Mouse (Mus musculus): Measurements from ENCODE around the gene Nop9. TPM values are rescaled to one million over a fixed set of nuclear protein-coding genes. Genes with fewer than 3 reads are reported as not detected.
A peak's percentile ranks its signal among the peaks of the same experiment; 100 is the strongest.

The Nop9 gene
- polyA plus RNA-seq, 1 experiment from 2014 or later, result 70.6 TPM

- H3K9me3 ChIP-seq (ENCODE audit: control insufficient read depth, low read length), result no peaks in the 10 kb centered on the region
- H3K4me2 ChIP-seq, result peak within 1 kb of the TSS; percentile 89
- H3K9ac ChIP-seq (ENCODE audit: low read depth, low read length), result peak within 1 kb of the TSS; percentile 76
- DNase-seq (ENCODE audit: low spot score) (peak; percentile 94), ATAC-seq (replicated peaks; ENCODE audit: low FRiP score) (peak; percentile 94)
- H3K27ac ChIP-seq (ENCODE audit: low read depth, low read length), result peak within 1 kb of the TSS; percentile 76
- no peaks in the 10 kb centered on the region for H3K27me3 ChIP-seq (replicated peaks; ENCODE audit: control insufficient read depth, insufficient read depth, low read length)
- peaks cover 8% of the 10 kb centered on the region for H3K4me1 ChIP-seq (replicated peaks; ENCODE audit: control insufficient read depth, insufficient read depth, low read length)
- H3K36me3 ChIP-seq (ENCODE audit: control insufficient read depth, insufficient read depth, low read length), result peaks cover 10% of the 10 kb centered on the region
- H3K4me3 ChIP-seq (ENCODE audit: low read depth, low read length), result peak within 1 kb of the TSS; percentile 75
- WGBS, result under 1% methylated on average over 50 of the region's 50 CpGs
These were observed 23.6 kb upstream of the Nop9 start, which contains the start of gene Rabggta for GRCm38 (mm10) chr14:55721700-55722437. Gene Rabggta (minus strand): TSS chr14:55722263.

GRCm38 (mm10) chr14:55722438-55722945 lies 23.0 kb upstream of the Nop9 start:
- DNase-seq (ENCODE audit: low spot score) (no peak), ATAC-seq (replicated peaks; ENCODE audit: low FRiP score) (no peak; the same call in 1 of the 2 replicates)
- peaks cover 8% of the 10 kb centered on the region for H3K36me3 ChIP-seq (ENCODE audit: control insufficient read depth, insufficient read depth, low read length)
- H3K4me2 ChIP-seq, result peak overlapping the region; percentile 89
- H3K4me1 ChIP-seq (replicated peaks; ENCODE audit: control insufficient read depth, insufficient read depth, low read length), result peaks cover 8% of the 10 kb centered on the region
- H3K9me3 ChIP-seq (ENCODE audit: control insufficient read depth, low read length), result no peaks in the 10 kb centered on the region
- peak overlapping the region; percentile 20; the same call in 1 of the 2 replicates for H3K9ac ChIP-seq (ENCODE audit: low read depth, low read length)
- 0 out of 2 replicates have a peak overlapping the region, but pooled peaks have one; percentile 2 for H3K27ac ChIP-seq (ENCODE audit: low read depth, low read length)
- H3K4me3 ChIP-seq (ENCODE audit: low read depth, low read length), result peak overlapping the region; percentile 75
- 39% methylated on average over 8 of the region's 8 CpGs for WGBS
- no peaks in the 10 kb centered on the region for H3K27me3 ChIP-seq (replicated peaks; ENCODE audit: control insufficient read depth, insufficient read depth, low read length)

GRCm38 (mm10) chr14:55723433-55723832 lies 22.1 kb upstream of the Nop9 start:
- Histone ChIP-seq H3K4me1 (replicated peaks; ENCODE audit: control insufficient read depth, insufficient read depth, low read length) (peaks cover 8% of the 10 kb centered on the region), H3K4me2 (no peak overlapping the region), H3K9me3 (ENCODE audit: control insufficient read depth, low read length) (no peaks in the 10 kb centered on the region), H3K4me3 (ENCODE audit: low read depth, low read length) (no peak overlapping the region), H3K9ac (ENCODE audit: low read depth, low read length) (no peak overlapping the region), H3K27me3 (replicated peaks; ENCODE audit: control insufficient read depth, insufficient read depth, low read length) (no peaks in the 10 kb centered on the region), H3K27ac (ENCODE audit: low read depth, low read length) (no peak overlapping the region), H3K36me3 (ENCODE audit: control insufficient read depth, insufficient read depth, low read length) (peaks cover 5% of the 10 kb centered on the region; the same call in 1 of the 2 replicates)
- no peak for ATAC-seq (replicated peaks; ENCODE audit: low FRiP score)
- WGBS, result 86% methylated on average over 7 of the region's 7 CpGs
- DNase-seq (ENCODE audit: low spot score), result no peak

GRCm38 (mm10) chr14:55724411-55724871 lies 21.1 kb upstream of the Nop9 start:
- Histone ChIP-seq H3K36me3 (ENCODE audit: control insufficient read depth, insufficient read depth, low read length) (0 out of 2 replicates have a peak, but pooled peaks cover 1% of the 10 kb centered on the region), H3K9me3 (ENCODE audit: control insufficient read depth, low read length) (no peaks in the 10 kb centered on the region), H3K4me3 (ENCODE audit: low read depth, low read length) (no peak overlapping the region), H3K27ac (ENCODE audit: low read depth, low read length) (no peak overlapping the region), H3K27me3 (replicated peaks; ENCODE audit: control insufficient read depth, insufficient read depth, low read length) (no peaks in the 10 kb centered on the region), H3K4me2 (no peak overlapping the region), H3K9ac (ENCODE audit: low read depth, low read length) (no peak overlapping the region), H3K4me1 (replicated peaks; ENCODE audit: control insufficient read depth, insufficient read depth, low read length) (peaks cover 8% of the 10 kb centered on the region)
- ATAC-seq (replicated peaks; ENCODE audit: low FRiP score) (no peak), DNase-seq (ENCODE audit: low spot score) (no peak)
- WGBS, result 51% methylated on average over 8 of the region's 8 CpGs

DNA sequence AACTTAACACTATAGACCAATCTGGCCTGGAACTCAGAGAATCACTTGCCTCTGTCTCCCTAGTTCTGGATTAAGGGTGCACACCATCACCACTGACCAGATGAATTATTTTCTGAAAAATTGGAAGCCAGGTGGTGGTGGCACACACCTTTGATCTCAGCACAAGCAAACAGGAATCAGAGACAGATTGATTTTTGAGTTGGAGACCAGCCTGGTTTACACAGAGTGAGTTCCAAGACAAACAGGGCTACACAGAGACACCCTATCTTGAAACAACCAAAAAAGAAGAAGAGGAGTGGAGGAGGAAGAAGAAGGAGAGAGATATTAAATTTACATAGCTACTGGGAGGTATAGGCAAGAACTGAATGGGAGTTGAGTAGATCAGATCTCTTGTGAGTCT lies 19.2 kb upstream of the Nop9 start:
- Histone ChIP-seq H3K36me3 (ENCODE audit: control insufficient read depth, insufficient read depth, low read length) (no peaks in the 10 kb centered on the region), H3K4me2 (no peak overlapping the region), H3K9me3 (ENCODE audit: control insufficient read depth, low read length) (no peaks in the 10 kb centered on the region), H3K4me1 (replicated peaks; ENCODE audit: control insufficient read depth, insufficient read depth, low read length) (peaks cover 7% of the 10 kb centered on the region; the same call in 1 of the 2 replicates), H3K4me3 (ENCODE audit: low read depth, low read length) (no peak overlapping the region), H3K27ac (ENCODE audit: low read depth, low read length) (no peak overlapping the region), H3K9ac (ENCODE audit: low read depth, low read length) (no peak overlapping the region), H3K27me3 (replicated peaks; ENCODE audit: control insufficient read depth, insufficient read depth, low read length) (no peaks in the 10 kb centered on the region)
- DNase-seq (ENCODE audit: low spot score) (no peak), ATAC-seq (replicated peaks; ENCODE audit: low FRiP score) (no peak)

DNA sequence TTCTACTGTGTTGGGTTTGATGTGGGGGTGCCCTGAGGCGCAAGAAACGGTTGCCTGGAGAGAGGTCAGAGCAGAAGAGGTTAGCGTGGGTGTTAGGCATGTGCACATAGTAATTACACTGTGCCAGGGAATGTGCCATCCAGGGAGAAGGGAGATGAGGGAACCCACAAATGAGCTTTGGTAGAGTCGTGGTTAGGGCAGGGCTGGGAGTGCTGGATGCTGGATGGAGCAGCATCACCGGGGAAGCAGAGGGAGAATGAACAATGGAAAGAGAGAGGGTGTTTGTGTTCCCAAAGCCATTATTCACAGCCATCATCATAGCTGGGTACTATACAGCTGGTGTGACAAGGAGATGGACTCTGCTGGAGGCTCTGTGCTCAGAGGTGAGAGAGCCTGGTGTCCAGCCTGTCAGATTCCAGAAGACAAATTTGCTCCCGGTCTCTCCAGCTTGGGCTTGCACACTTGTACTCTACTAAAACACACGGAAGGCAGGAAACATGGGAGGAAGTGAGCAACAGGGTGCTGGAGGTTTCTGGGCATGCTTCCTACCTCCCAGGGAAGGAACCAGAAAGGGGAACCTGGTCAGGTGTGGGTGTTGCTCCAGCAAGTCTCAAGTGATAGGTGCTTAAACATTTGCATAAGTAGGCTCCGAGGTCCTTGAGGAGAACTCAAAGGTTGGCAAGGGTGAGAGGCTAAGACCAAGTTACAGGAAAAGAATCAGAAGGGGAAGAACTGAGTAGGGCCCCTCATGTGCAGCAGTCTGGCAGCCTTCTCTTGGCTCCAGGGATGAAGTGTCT lies 17.4 kb upstream of the Nop9 start:
- Histone ChIP-seq H3K4me3 (ENCODE audit: low read depth, low read length) (no peak overlapping the region), H3K4me1 (replicated peaks; ENCODE audit: control insufficient read depth, insufficient read depth, low read length) (peaks cover 4% of the 10 kb centered on the region; the same call in 1 of the 2 replicates), H3K9me3 (ENCODE audit: control insufficient read depth, low read length) (no peaks in the 10 kb centered on the region), H3K27ac (ENCODE audit: low read depth, low read length) (no peak overlapping the region), H3K27me3 (replicated peaks; ENCODE audit: control insufficient read depth, insufficient read depth, low read length) (no peaks in the 10 kb centered on the region), H3K36me3 (ENCODE audit: control insufficient read depth, insufficient read depth, low read length) (no peaks in the 10 kb centered on the region), H3K4me2 (no peak overlapping the region), H3K9ac (ENCODE audit: low read depth, low read length) (no peak overlapping the region)
- DNase-seq (ENCODE audit: low spot score), result no peak
- no peak for ATAC-seq (replicated peaks; ENCODE audit: low FRiP score)
- WGBS, result 61% methylated on average over 8 of the region's 8 CpGs

- H3K9ac ChIP-seq (ENCODE audit: low read depth, low read length), result no peak overlapping the region
- DNase-seq (ENCODE audit: low spot score), result no peak
- H3K36me3 ChIP-seq (ENCODE audit: control insufficient read depth, insufficient read depth, low read length), result no peaks in the 10 kb centered on the region
- WGBS, result 70% methylated on average over 7 of the region's 7 CpGs
- no peaks in the 10 kb centered on the region for H3K9me3 ChIP-seq (ENCODE audit: control insufficient read depth, low read length)
- H3K27me3 ChIP-seq (replicated peaks; ENCODE audit: control insufficient read depth, insufficient read depth, low read length), result no peaks in the 10 kb centered on the region
- no peaks in the 10 kb centered on the region for H3K4me1 ChIP-seq (replicated peaks; ENCODE audit: control insufficient read depth, insufficient read depth, low read length)
- H3K4me2 ChIP-seq, result no peak overlapping the region
- no peak for ATAC-seq (replicated peaks; ENCODE audit: low FRiP score)
- H3K27ac ChIP-seq (ENCODE audit: low read depth, low read length), result no peak overlapping the region
- H3K4me3 ChIP-seq (ENCODE audit: low read depth, low read length), result no peak overlapping the region
These were observed 15.4 kb upstream of the Nop9 start for GRCm38 (mm10) chr14:55730116-55730515.

DNA sequence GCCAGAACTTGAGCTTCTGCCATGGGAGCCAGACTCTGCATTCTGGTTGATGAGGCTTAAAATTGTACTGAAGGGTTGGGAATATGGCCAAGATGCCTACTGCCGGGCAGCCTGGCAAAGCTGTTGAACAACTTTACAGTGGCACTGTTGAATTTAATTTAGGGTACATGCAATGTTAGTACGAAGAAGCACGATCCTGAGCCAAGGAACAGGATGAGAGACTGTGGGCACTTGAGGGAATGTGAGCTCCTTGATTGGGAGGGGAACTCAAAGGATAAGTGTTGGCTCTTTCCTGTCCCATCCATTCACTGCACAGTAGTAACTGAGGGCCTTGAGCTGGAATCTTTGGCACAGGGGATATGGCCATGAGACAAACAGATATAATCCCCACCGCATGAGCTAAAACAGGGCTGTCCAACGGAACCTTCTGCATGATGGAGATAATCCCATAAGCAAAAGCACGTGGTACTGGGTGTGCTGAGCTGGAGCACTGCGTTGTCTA lies 14.9 kb upstream of the Nop9 start:
- Histone ChIP-seq H3K27ac (ENCODE audit: low read depth, low read length) (no peak overlapping the region), H3K27me3 (replicated peaks; ENCODE audit: control insufficient read depth, insufficient read depth, low read length) (no peaks in the 10 kb centered on the region), H3K9ac (ENCODE audit: low read depth, low read length) (no peak overlapping the region), H3K9me3 (ENCODE audit: control insufficient read depth, low read length) (no peaks in the 10 kb centered on the region), H3K4me3 (ENCODE audit: low read depth, low read length) (no peak overlapping the region), H3K4me1 (replicated peaks; ENCODE audit: control insufficient read depth, insufficient read depth, low read length) (no peaks in the 10 kb centered on the region), H3K36me3 (ENCODE audit: control insufficient read depth, insufficient read depth, low read length) (no peaks in the 10 kb centered on the region), H3K4me2 (no peak overlapping the region)
- no peak for DNase-seq (ENCODE audit: low spot score)
- WGBS, result 72% methylated on average over 7 of the region's 7 CpGs
- ATAC-seq (replicated peaks; ENCODE audit: low FRiP score), result no peak

All from liver, embryonic 11.5 days (tissue).